Mouse (Mus musculus) liver, postnatal 0 days (tissue): ENCODE measurements around the gene Fbxo48. TPM values are rescaled to one million over a fixed set of nuclear protein-coding genes. Genes with fewer than 3 reads are reported as not detected.

Experiments
- ATAC-seq: fragments of 200-750 bp; cut with Nextera tagmentation; 2 replicates; pipeline ENCODE4 v1.8.0; 2017; ENCODE audit warnings: mild to moderate bottlenecking, moderate library complexity
- DNase-seq: peaks from one replicate; pipeline ENCODE4 v3.0.0-alpha.2; 2016
- H3K27ac ChIP-seq: fragments of 300-500 bp; sonication (generic); 2 replicates; pipeline ENCODE4 v1.5.1; 2014; ENCODE audit warnings: antibody characterized with exemption, moderate library complexity, mild to moderate bottlenecking, low read depth
- H3K27me3 ChIP-seq: fragments of 300-500 bp; sonication (generic); 2 replicates; pipeline ENCODE4 v1.6.1; 2014; ENCODE audit warnings: low read length, control low read depth, mixed read lengths; ENCODE audit not compliant: insufficient read depth
- H3K36me3 ChIP-seq: fragments of 300-500 bp; sonication (generic); replicated peaks from 2 replicates; pipeline ENCODE4 v1.6.1; 2014; ENCODE audit warnings: mild to moderate bottlenecking, control low read depth, low read length, moderate library complexity, mixed read lengths; ENCODE audit not compliant: insufficient read depth
- H3K4me1 ChIP-seq: fragments of 300-500 bp; sonication (generic); 2 replicates; pipeline ENCODE4 v1.6.1; 2014; ENCODE audit warnings: antibody characterized with exemption, mild to moderate bottlenecking, control low read depth; ENCODE audit not compliant: insufficient read depth
- H3K4me2 ChIP-seq: fragments of 300-500 bp; sonication (generic); 2 replicates; pipeline ENCODE4 v1.6.1; 2014; ENCODE audit warnings: low read depth, mild to moderate bottlenecking, low read length, moderate library complexity, mixed read lengths
- H3K4me3 ChIP-seq: fragments of 300-500 bp; sonication (generic); 2 replicates; pipeline ENCODE4 v1.5.1; 2014; ENCODE audit warnings: low read depth, low read length
- H3K9ac ChIP-seq: fragments of 300-500 bp; sonication (generic); replicated peaks from 2 replicates; pipeline ENCODE4 v1.6.1; 2014; ENCODE audit warnings: mild to moderate bottlenecking, moderate library complexity
- H3K9me3 ChIP-seq: fragments of 300-500 bp; sonication (generic); 2 replicates; pipeline ENCODE4 v1.6.1; 2016; ENCODE audit warnings: mild to moderate bottlenecking, control low read depth, low read length, mixed read lengths
- CTCF ChIP-seq: sonication (generic); IDR thresholded peaks from 2 replicates; pipeline ENCODE4 v1.5.1; 2016; ENCODE audit warnings: antibody characterized with exemption, low read depth
- EP300 ChIP-seq: IDR thresholded peaks from 2 replicates; pipeline ENCODE4 v1.6.1; 2016; ENCODE audit warnings: antibody characterized with exemption, low read depth, mild to moderate bottlenecking
- WGBS: fragments of 180-500 bp; shearing (Covaris S2); extraction: QIAGEN DNeasy Blood & Tissue Kit; methylation state at CpG from one replicate; pipeline ENCODE4 v1.1.7; 2014; ENCODE audit not compliant: insufficient replicate concordance; 5-methylcytosine and 5-hydroxymethylcytosine counted together
- polyA plus RNA-seq: library from polyadenylated mRNA; unstranded; fragments of >200 nt; fragmentation: Nextera tagmentation; extraction: Ambion mirVana; gene quantifications from 2 replicates; pipeline ENCODE4 v1.2.1, GENCODE M21; 2015

Gene Fbxo48
- polyA plus RNA-seq, 1 experiment from 2014 or later, result 0.75 TPM

DNA sequence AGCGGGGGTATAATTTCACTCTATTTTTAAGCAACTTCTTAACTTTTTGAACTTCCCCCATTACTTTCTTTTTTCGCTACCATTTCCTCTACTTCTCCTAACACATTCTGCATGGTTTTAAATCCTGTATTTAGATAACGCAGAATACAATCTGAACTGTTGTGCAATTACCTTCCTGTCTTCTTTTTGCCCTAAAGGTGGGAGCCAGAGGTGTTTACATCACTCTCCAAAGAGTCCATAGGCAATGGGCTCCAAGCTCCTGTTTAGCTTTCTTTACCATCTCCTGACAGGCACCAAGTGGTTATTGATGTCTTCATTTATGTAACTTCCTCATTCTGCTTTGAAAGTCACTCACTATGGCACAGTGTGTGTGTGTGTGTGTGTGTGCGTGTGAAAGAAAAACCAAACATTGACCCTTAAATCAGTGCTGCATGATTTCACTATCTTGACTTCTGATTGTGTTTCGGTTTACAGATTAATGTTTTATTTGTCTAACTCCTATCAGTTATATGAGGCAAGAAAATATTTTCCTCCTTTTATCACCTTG lies 27.1 kb downstream of the Fbxo48 start:
- DNase-seq, result no peak
- H3K27me3 ChIP-seq, result no peaks in the 10 kb centered on the region
- peaks cover 7% of the 10 kb centered on the region for H3K4me1 ChIP-seq
- no peak overlapping the region for H3K4me2 ChIP-seq
- WGBS, result 43% methylated on average over 5 of the region's 5 CpGs
- no peak for TF ChIP-seq CTCF
- TF ChIP-seq EP300, result no peak
- H3K4me3 ChIP-seq, result no peak overlapping the region
- no peak for ATAC-seq
- 0 out of 2 replicates have a peak overlapping the region, but pooled peaks have one; percentile 18 for H3K27ac ChIP-seq
- no peaks in the 10 kb centered on the region for H3K36me3 ChIP-seq
- H3K9ac ChIP-seq, result no peak overlapping the region
- H3K9me3 ChIP-seq, result no peaks in the 10 kb centered on the region

DNA sequence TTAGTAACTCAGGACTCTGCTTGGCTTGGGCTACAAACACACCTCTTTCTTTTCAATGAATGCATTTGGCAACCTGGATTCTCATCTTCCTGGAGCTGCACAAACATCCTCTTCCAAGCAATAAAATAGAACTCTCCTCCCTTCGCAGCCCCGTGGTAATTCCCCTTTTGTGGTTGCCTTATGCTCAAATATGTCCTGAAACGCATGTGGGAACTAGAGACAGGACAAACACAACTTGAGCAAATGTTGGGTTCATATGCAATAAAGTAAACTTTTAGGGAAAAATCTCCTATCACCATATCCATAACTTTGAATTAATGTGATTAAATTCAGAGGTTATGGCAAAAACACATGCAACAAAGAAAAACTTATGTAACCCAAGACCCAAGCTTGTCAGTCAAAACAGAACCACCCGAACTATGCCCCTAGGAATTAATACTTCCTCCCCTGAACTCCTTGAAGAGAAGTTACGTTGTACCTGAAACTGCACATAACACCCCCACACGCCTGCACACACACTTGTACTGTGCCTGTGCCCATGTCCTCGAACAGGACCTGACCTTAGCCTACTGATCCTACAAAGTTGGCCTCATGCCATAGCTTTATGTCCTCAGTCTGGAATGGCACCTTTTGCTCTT lies 35.5 kb downstream of the Fbxo48 start:
- Histone ChIP-seq H3K4me1 (no peaks in the 10 kb centered on the region), H3K9ac (no peak overlapping the region), H3K36me3 (no peaks in the 10 kb centered on the region), H3K4me2 (no peak overlapping the region), H3K9me3 (no peaks in the 10 kb centered on the region), H3K4me3 (no peak overlapping the region), H3K27me3 (no peaks in the 10 kb centered on the region), H3K27ac (no peak overlapping the region)
- TF ChIP-seq CTCF (no peak), EP300 (no peak)
- WGBS, result 59% methylated on average over 7 of the region's 7 CpGs
- no peak for ATAC-seq
- no peak for DNase-seq

DNA sequence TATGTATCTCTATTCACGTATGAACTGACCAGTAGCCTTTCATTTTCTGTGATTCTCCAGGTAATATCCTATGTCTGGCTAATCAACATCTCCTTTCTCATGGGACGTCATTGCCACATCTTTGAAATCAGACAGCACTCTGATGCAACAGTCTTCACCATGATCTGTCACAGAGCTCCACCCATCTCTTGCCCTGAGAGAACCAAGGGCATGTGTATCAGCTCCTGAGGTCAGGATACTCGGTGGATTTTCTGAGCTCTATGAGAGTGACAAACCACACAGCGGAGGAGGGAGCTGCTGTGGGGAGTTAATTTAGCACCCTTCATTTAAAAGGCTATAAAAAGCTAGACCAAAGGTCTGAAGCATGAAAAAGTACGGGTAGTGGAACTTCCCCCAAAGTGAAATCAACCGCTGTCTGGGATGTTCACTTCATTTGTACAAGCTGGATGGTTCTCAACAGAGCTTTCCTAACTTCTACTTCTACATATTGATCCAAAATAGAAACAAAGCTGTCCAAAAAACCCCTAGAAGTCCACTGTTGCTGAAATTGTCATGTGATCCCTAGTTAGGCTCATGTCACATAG lies 36.7 kb downstream of the Fbxo48 start:
- ATAC-seq, result no peak
- TF ChIP-seq EP300 (no peak), CTCF (no peak)
- Histone ChIP-seq H3K4me2 (no peak overlapping the region), H3K4me1 (no peaks in the 10 kb centered on the region), H3K4me3 (no peak overlapping the region), H3K36me3 (no peaks in the 10 kb centered on the region; the same call in 1 of the 2 replicates), H3K27me3 (no peaks in the 10 kb centered on the region), H3K9me3 (no peaks in the 10 kb centered on the region), H3K9ac (no peak overlapping the region), H3K27ac (no peak overlapping the region)
- no peak for DNase-seq
- WGBS, result 49% methylated on average over 6 of the region's 6 CpGs

DNA sequence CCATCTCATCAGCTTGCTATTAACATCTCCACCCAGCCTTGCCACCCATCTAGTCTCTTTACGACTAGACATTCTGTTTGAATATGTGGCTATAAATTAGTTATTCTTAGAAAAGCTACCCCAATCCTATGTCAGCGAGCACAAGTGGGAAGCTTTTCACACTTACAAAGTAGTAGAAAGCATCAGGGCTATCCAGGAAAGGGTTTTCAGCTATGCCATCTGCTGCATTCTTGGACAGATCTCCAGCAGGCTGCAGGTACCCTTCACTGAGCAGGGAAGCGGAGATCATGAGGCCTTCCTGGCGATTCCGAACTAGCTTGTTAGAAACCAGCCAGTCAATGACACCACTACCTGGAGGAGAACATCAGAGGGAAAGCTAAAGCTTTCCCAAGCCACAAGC lies 38.7 kb downstream of the Fbxo48 start:
- TF ChIP-seq EP300 (no peak), CTCF (no peak)
- H3K9me3 ChIP-seq, result no peaks in the 10 kb centered on the region
- no peaks in the 10 kb centered on the region for H3K27me3 ChIP-seq
- 81% methylated on average over 5 of the region's 5 CpGs for WGBS
- H3K4me3 ChIP-seq, result no peak overlapping the region
- H3K36me3 ChIP-seq, result no peaks in the 10 kb centered on the region; the same call in 1 of the 2 replicates
- H3K27ac ChIP-seq, result no peak overlapping the region
- ATAC-seq, result no peak
- no peak for DNase-seq
- H3K4me1 ChIP-seq, result no peaks in the 10 kb centered on the region
- no peak overlapping the region for H3K4me2 ChIP-seq
- no peak overlapping the region for H3K9ac ChIP-seq

DNA sequence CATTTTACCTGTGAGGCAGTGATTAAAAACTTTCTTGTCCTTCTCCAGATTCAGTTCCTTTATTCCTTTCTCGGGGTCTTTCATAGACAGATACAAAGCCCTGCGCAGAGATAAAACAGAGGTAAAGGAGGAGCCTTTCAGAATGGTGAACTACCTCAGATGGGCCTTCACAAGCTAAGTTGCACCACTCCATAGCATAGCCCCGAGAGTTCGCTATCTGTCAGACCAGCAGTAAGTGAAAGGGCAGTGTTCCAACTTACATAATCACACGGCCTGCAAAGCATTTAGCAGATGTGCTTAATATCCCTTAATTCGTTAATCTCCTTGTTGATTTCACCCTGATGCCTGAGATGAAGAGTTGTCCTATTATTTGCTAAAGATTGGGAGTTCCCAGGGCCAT lies 41.7 kb downstream of the Fbxo48 start:
- 68% methylated on average over 6 of the region's 6 CpGs for WGBS
- Histone ChIP-seq H3K9me3 (no peaks in the 10 kb centered on the region), H3K27ac (no peak overlapping the region), H3K4me1 (no peaks in the 10 kb centered on the region), H3K36me3 (no peaks in the 10 kb centered on the region; the same call in 1 of the 2 replicates), H3K4me3 (no peak overlapping the region), H3K27me3 (no peaks in the 10 kb centered on the region), H3K4me2 (no peak overlapping the region), H3K9ac (no peak overlapping the region)
- ATAC-seq, result no peak
- TF ChIP-seq CTCF, result no peak
- TF ChIP-seq EP300, result no peak
- DNase-seq, result no peak

DNA sequence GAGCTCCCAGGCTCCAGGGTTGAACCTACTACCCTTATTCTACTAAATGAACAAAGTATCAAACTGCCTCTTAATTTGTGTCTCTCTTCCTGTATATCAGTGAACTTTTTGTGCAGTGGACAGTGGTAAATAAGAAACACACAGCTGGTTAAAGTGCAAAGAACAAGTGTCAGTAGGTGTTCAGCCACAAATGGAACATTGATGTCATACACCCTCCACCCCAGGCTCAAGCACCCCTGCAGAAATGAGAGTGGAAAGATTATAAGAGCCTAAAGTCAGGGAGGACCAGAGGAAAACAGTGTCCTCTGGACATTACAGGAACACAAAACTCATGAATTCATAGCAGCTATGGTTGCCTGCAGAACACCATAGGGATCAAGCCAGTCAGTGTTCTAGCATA lies 45.6 kb downstream of the Fbxo48 start:
- DNase-seq (no peak), ATAC-seq (no peak)
- Histone ChIP-seq H3K9ac (no peak overlapping the region), H3K27me3 (no peaks in the 10 kb centered on the region), H3K36me3 (no peaks in the 10 kb centered on the region; the same call in 1 of the 2 replicates), H3K4me2 (no peak overlapping the region), H3K27ac (no peak overlapping the region), H3K4me1 (peaks cover 5% of the 10 kb centered on the region), H3K4me3 (no peak overlapping the region), H3K9me3 (no peaks in the 10 kb centered on the region)
- TF ChIP-seq EP300 (no peak), CTCF (no peak)
